Mouse (Mus musculus) adrenal gland, adult 2 months (tissue): ENCODE measurements at regions not wholly inside any gene's neighbourhood (a gene's known extent, or its start where the extent isn't known, plus 50 kb on each side); places are given as distances from the start of the nearest gene placed in this dataset.

Source experiments
- DNase-seq: peaks from one replicate; pipeline ENCODE4 v3.0.0; 2021

GRCm38 (mm10) chr2:75457423-75457822 is 201.6 kb upstream of the Hnrnpa3 start:
- DNase-seq = no peak

GRCm38 (mm10) chr2:75458898-75459297 is 200.2 kb upstream of the Hnrnpa3 start:
- no peak for DNase-seq

- DNase-seq = no peak
Measured at GRCm38 (mm10) chr2:75460419-75460818, 198.6 kb upstream of the Hnrnpa3 start.

GRCm38 (mm10) chr2:75461019-75461418 is 198.0 kb upstream of the Hnrnpa3 start:
- DNase-seq = no peak

- no peak for DNase-seq
Measured at GRCm38 (mm10) chr2:75461421-75461991, 197.6 kb upstream of the Hnrnpa3 start.

- DNase-seq = no peak
Measured at GRCm38 (mm10) chr2:75462030-75462671, 196.9 kb upstream of the Hnrnpa3 start.

- no peak for DNase-seq
Measured at GRCm38 (mm10) chr2:75463091-75463490, 196.0 kb upstream of the Hnrnpa3 start.

GRCm38 (mm10) chr2:75464429-75464828 is 194.6 kb upstream of the Hnrnpa3 start:
- DNase-seq = no peak

GRCm38 (mm10) chr2:75468851-75469250 is 190.2 kb upstream of the Hnrnpa3 start:
- no peak for DNase-seq

- DNase-seq = peak; percentile 24
Measured at GRCm38 (mm10) chr2:75469958-75470687, 188.9 kb upstream of the Hnrnpa3 start.

GRCm38 (mm10) chr2:75470688-75471054 is 188.4 kb upstream of the Hnrnpa3 start:
- DNase-seq = no peak

- DNase-seq = no peak
Measured at GRCm38 (mm10) chr2:75472489-75472888, 186.6 kb upstream of the Hnrnpa3 start.

- DNase-seq = no peak
Measured at GRCm38 (mm10) chr2:75474509-75474908, 184.6 kb upstream of the Hnrnpa3 start.

GRCm38 (mm10) chr2:75476350-75476749 is 182.7 kb upstream of the Hnrnpa3 start:
- DNase-seq = no peak

GRCm38 (mm10) chr2:75477076-75477475 is 182.0 kb upstream of the Hnrnpa3 start:
- DNase-seq = no peak

- DNase-seq = no peak
Measured at GRCm38 (mm10) chr2:75479546-75479945, 179.5 kb upstream of the Hnrnpa3 start.

GRCm38 (mm10) chr2:75481863-75482262 is 177.2 kb upstream of the Hnrnpa3 start:
- no peak for DNase-seq

GRCm38 (mm10) chr2:75482484-75482883 is 176.6 kb upstream of the Hnrnpa3 start:
- no peak for DNase-seq

- DNase-seq = peak; percentile 28
Measured at GRCm38 (mm10) chr2:75484951-75485350, 174.1 kb upstream of the Hnrnpa3 start.

GRCm38 (mm10) chr2:75491150-75491549 is 167.9 kb upstream of the Hnrnpa3 start:
- DNase-seq = no peak

GRCm38 (mm10) chr2:75491789-75492500 is 167.1 kb upstream of the Hnrnpa3 start:
- peak; percentile 19 for DNase-seq

GRCm38 (mm10) chr2:75492501-75492898 is 166.6 kb upstream of the Hnrnpa3 start:
- no peak for DNase-seq
